Mouse (Mus musculus): Measurements from ENCODE around the gene Eps8l1.

GRCm38 (mm10) chr7:4498251-4498650, 37.8 kb downstream of the Eps8l1 start:
- TF ChIP-seq TAL1 (conservative IDR thresholded peaks at IDR 0.05; ENCODE audit: low read depth, low read length) (no peak), CTCF (IDR thresholded peaks at IDR 0.05; ENCODE audit: low read depth, low read length) (no peak)
